Mouse (Mus musculus): ENCODE data around the gene Olfr196.
"Not testable (repeated sequence)": the region's sequence is repeated elsewhere in the genome, so short reads cannot be mapped to it uniquely, and the experiment has no call there.

Olfr196 gene

DNA sequence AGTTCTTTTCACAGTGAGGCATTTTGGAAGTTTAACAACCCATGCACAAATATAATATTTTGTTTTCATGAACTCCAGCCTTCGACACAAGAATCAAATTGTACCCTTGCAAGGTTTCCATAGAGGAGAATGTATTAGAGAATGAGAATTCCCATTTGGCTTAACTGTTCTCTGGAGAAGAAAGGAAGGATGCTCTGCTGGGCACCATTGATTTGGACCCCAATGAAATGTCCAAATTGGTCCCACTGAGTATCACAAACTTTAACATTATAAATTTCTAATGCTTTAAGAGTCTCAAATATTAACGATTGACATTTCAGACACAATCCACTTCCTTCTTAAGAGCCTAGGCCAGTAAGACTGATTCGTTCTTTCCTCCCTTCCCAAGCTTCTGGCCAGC, at the start of gene Olfr196:
Gene Olfr196, minus strand, starts transcription at position 101 of the 400 bp plus-strand sequence.
- DNase-seq (ENCODE audit: low spot score): no peak

DNA sequence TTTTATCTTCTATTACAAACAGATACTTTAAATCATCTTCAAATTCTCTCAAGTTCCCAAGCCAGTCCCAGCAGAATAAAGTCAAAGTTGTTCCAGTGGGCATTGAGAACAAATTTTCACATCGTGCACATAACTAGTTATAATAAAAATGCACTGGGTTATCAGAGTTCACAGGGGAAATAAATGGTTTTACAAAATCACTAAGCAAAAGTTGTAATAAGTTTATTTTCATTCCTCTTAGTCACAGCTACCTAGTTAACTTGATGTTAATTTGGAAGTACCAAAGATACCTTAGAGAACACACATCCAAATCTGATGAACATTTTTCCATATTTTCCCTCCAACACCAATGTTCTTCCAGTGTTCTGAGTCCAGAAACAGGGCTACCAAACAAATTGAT, 49.4 kb upstream of the Olfr196 start, which contains the start of gene Olfr199:
Gene Olfr199, minus strand, starts transcription at position 101 of the 400 bp plus-strand sequence.
- DNase-seq (ENCODE audit: low spot score): not testable (repeated sequence)

DNA sequence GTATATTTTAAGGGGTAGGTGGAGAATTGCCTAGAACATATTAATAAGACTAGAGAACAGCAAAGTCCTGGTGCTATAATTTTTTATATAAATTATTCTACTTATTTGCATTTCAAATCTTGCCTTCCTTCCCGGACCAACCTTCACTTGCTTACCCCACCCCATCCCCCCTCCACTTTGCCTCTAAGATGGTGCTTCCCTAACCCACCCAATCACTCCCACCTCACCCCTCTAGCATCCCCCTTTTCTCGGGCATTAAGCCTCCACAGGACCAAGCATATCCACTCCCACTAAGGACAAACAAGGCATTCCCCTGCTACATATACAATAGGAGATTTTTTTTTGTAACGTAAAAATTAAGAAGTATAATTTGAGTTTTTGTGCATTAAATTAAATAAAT, 47.6 kb upstream of the Olfr196 start:
- DNase-seq (ENCODE audit: low spot score): not testable (repeated sequence)

DNA sequence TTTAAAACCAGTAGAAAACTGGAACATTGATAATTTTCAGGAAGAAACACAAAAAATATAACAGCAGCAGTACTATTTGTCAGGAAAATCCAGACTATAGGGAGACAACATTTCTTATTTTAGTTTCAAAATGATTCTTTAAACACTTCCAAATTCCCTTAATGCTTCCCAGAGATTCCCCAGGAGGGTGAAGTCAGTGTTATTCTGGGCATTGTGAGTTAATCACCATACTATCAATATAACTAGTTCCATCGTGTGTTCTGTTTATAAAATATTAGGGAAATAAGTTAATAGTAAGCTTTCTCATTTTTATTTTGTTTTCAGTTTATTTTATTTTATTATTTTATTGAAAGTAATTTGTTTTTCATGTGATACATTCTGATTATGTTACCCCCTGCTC, 33.2 kb upstream of the Olfr196 start, which contains the start of gene Olfr198:
Gene Olfr198, minus strand, starts transcription at position 101 of the 400 bp plus-strand sequence.
- DNase-seq (ENCODE audit: low spot score): not testable (repeated sequence)

DNA sequence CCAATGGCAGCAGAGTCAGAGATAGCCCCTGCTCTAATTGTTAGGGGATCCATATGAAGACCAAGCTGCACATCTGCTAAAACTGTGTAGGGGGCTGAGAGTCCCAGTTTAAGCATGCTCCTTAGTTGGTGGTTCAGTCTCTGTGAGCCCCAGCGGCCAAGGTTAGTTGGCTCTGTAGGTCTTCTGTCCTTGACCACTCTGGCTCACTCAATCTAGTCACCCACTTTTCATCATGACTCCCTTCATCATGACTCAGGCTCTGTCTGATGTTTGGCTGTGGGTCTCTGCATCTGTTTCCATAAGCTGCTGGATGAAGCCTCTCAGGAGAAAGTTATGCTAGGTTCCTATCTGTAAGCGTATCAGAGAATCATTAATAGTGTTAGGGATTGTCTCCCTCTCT, 18.3 kb downstream of the Olfr196 start:
- DNase-seq (ENCODE audit: low spot score): no peak

DNA sequence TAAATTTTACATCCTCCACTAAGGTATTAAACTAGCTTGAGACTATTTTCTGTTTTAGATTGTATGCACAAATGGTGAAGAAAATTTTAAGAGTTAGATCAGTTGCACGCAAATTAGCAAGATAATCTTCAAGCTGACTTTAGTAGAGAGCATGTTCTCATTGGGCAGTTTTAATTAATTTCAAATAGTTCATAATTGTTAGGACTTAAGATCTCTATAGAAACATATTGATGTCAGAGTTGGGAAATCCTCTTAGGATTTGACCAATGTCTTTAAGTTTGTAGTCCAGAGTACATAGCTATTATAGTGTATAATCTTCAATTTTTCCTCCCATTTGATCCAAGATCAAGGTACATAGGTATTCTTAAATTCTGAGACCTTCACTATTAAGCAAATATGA, 23.5 kb downstream of the Olfr196 start, which contains the start of gene Olfr195:
Gene Olfr195, plus strand, starts transcription at position 301 of the 400 bp plus-strand sequence.
- DNase-seq (ENCODE audit: low spot score): no peak

DNA sequence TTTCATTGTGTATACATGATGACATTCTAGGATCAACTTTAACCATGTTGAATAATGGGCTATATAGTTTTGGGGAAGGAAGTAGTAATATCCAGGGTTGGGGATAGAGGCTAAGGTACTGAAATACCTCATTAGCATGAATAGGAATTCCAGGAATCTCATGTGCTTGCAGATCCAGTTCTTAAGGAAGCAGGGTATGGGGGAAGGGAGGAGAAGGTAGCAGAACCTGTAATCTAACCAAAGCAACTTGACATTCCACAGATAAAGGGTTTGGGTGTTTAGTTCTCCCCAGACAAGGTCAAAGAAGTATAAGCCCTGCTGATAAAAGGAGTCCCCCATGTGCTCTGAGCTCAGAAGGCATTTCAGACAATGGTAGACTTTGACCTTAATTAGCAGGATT, 29.1 kb downstream of the Olfr196 start:
- DNase-seq (ENCODE audit: low spot score): no peak

DNA sequence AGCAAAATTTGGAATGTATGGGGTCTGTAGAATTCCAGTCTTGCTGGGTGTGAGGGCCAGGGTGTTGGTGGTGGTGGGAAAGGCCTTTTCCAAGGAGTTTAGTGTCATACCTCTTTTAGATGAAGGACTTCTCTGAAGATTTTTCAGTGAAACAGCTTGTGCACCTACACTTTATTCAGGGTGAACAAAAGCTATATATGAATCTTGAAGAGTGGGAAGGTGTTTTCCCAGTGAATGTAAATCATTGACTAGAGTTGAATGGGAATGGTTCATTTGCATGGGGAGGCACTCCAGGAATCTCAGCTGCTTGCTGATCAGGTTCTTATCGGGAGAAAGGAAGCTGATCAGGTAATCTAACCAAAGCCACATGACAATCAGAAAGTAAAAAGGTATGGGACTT, 39.5 kb downstream of the Olfr196 start:
- DNase-seq (ENCODE audit: low spot score): no peak

DNA sequence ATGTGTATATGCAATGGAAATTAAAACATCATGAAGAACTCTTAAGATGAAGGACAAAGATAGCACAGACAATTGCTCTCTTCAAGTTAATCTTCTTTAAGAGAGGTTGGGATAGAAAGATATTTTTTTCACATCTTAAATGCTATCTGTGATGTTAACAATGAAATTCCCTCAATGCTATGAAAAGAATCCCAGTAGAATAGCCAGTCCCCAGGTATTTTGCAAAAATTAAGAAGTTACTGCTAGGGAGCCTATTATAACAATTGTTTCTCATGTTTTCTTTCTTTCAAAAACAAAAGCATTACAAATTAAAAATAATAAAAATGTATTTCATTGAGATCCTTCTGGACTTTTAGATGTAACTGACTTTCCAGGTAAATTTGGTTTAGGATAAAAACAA, 49.3 kb downstream of the Olfr196 start, which contains the start of gene Olfr194:
Gene Olfr194, minus strand, starts transcription at position 101 of the 400 bp plus-strand sequence.
- DNase-seq (ENCODE audit: low spot score): no peak
